Mouse (Mus musculus) heart, adult 2 months (tissue): Measurements from ENCODE around the gene Shd.

Source experiments
- CTCF ChIP-seq: fragments of 200-600 bp; IDR thresholded peaks from 2 replicates; pipeline ENCODE4 v1.8.1; 2022; ENCODE audit warnings: antibody characterized with exemption, mild to moderate bottlenecking, moderate library complexity
- POLR2A ChIP-seq: fragments of 200-500 bp; IDR thresholded peaks from 2 replicates; pipeline ENCODE4 v1.6.1; 2011; ENCODE audit warnings: mild to moderate bottlenecking, low read depth, low read length, control low read depth; ENCODE audit not compliant: insufficient read depth

GRCm38 (mm10) chr17:56018347-56019131 lies 48.3 kb downstream of the Shd start:
- peak; percentile 67 for TF ChIP-seq CTCF
- TF ChIP-seq POLR2A, result no peak
